Mouse (Mus musculus): Measurements from ENCODE around the gene Leprot.

GRCm38 (mm10) chr4:101686227-101686810, 38.8 kb downstream of the Leprot start:
- TF ChIP-seq POLR2A (IDR thresholded peaks at IDR 0.05; ENCODE audit: extremely low read depth, insufficient read depth, low read length) (no peak), CTCF (IDR thresholded peaks at IDR 0.05; ENCODE audit: extremely low read depth, insufficient read depth, low read length) (no peak)
